Mouse (Mus musculus) inflammation-experienced regulatory T-cells, adult 16 weeks (primary cell): ENCODE data around the gene Zbp1. TPM values are rescaled to one million over a fixed set of nuclear protein-coding genes. Genes with fewer than 3 reads are reported as not detected.

Experiments used
- polyA plus RNA-seq: library from polyadenylated mRNA; unstranded; fragments of 100-300 nt; shearing (Covaris generic); gene quantifications from one replicate; pipeline ENCODE4 v1.2.1, GENCODE M21; 2017

Zbp1 gene
- 179 TPM for polyA plus RNA-seq

GRCm38 (mm10) chr2:173218416-173219141, at the start of gene Zbp1:
Gene Zbp1 (minus strand): TSS chr2:173218923.

Other genes starting within 250 kb of the Zbp1 start
- gene Spo11, start 241.2 kb downstream of the Zbp1 start, polyA plus RNA-seq, result 5.6 TPM
- gene Rae1, start 218.8 kb downstream of the Zbp1 start, polyA plus RNA-seq, result 67.4 TPM
- 33.7 TPM for gene Rbm38, start 198.4 kb downstream of the Zbp1 start, polyA plus RNA-seq
- not detected for gene Ctcfl, start 99.4 kb downstream of the Zbp1 start, polyA plus RNA-seq
- not detected for gene Pck1, start 65.9 kb downstream of the Zbp1 start, polyA plus RNA-seq
- 3.2 TPM for gene Pmepa1, start 57.6 kb upstream of the Zbp1 start, polyA plus RNA-seq